Mouse (Mus musculus) E14TG2a.4 (cell line): Measurements from ENCODE around the gene 1700037H04Rik.

Source experiments
- CTCF ChIP-seq: conservative IDR thresholded peaks from 2 replicates; pipeline ENCODE4 v1.5.1; 2014; ENCODE audit warnings: low read length
- POU5F1 ChIP-seq: IDR thresholded peaks from 2 replicates; pipeline ENCODE4 v1.6.1; 2014; ENCODE audit warnings: low read length, borderline replicate concordance

DNA sequence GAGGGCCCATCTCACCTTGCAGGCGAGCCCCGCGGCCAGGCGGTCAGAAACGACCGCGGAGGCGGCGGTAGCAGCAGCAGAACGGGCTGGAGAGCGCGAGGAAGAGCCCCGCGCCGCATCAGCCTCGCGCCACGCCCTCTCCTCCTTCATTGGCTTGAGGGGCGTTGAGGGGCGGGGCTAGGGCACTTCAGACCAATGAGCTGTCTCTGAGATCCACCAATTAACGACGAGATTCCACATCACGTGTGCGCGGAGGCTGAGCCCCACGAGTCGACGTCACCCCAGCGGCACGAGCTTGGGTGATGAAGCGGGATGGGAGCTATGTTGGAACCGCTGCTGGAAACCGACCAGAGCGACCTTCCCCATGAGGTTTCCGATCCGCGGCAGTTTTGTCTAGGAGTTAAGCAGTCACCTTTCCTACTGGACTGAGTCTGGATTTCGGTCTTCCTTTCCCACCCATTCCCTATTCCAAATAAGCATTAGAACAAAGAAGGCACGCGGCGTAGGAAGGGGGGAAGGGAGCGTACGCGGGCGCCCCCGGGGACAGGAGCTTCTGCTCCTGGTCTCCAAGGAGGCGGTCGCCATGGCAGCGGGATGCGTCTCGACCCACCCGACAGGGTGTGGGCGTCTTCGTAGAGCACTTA, at the start of gene 1700037H04Rik:
- TF ChIP-seq CTCF (no peak), POU5F1 (no peak)
